Mouse (Mus musculus) MEL (cell line): Measurements from ENCODE around the gene Ptgdr2. TPM values are rescaled to one million over a fixed set of nuclear protein-coding genes. Genes with fewer than 3 reads are reported as not detected.

Experiments
- DNase-seq: peaks from one replicate; pipeline ENCODE4 v3.0.0; 2011; ENCODE audit warnings: low read depth, low spot score
- H3K27ac ChIP-seq: 2 replicates; pipeline ENCODE4 v1.5.1; 2012; ENCODE audit warnings: low read depth, mild to moderate bottlenecking, control low read depth, low read length, moderate library complexity; ENCODE audit not compliant: control insufficient read depth
- H3K27me3 ChIP-seq, 2 experiments: fragments of 150-350 bp in 1 of 2; sonication (generic) in 1 of 2; 2 replicates each; pipeline ENCODE4 v1.6.1; 2012; ENCODE audit warnings: low read length in 2 of 2, mild to moderate bottlenecking in 2 of 2, improper control_type of control experiment in 1 of 2, moderate library complexity in 1 of 2; ENCODE audit not compliant: insufficient read depth in 2 of 2, control insufficient read depth in 1 of 2
- H3K36me3 ChIP-seq, 2 experiments: 2 replicates each; pipeline ENCODE4 v1.6.1; 2012 to 2014; ENCODE audit warnings: low read length in 2 of 2, improper control_type of control experiment in 1 of 2, inconsistent platforms in 1 of 2, mild to moderate bottlenecking in 1 of 2; ENCODE audit not compliant: insufficient read depth in 2 of 2, control insufficient read depth in 1 of 2
- H3K4me1 ChIP-seq, 2 experiments: fragments of 150-350 bp in 1 of 2; sonication (generic) in 1 of 2; 2 replicates each; pipeline ENCODE4 v1.6.1; 2012; ENCODE audit warnings: low read length in 2 of 2, improper control_type of control experiment in 1 of 2, mild to moderate bottlenecking in 1 of 2; ENCODE audit not compliant: insufficient read depth in 2 of 2, control insufficient read depth in 1 of 2
- H3K4me3 ChIP-seq, 2 experiments: fragments of 150-350 bp in 1 of 2; sonication (generic) in 1 of 2; 2 replicates each; pipeline ENCODE4 v1.5.1; 2012; ENCODE audit warnings: low read depth in 2 of 2, low read length in 2 of 2, mild to moderate bottlenecking in 2 of 2, moderate library complexity in 2 of 2, control low read depth in 1 of 2, improper control_type of control experiment in 1 of 2; ENCODE audit not compliant: control insufficient read depth in 1 of 2, insufficient read depth in 1 of 2
- H3K79me2 ChIP-seq: 2 replicates; pipeline ENCODE4 v1.6.1; 2012; ENCODE audit warnings: mild to moderate bottlenecking, low read length, moderate library complexity; ENCODE audit not compliant: control insufficient read depth, poor library complexity, insufficient read depth
- H3K9ac ChIP-seq: 2 replicates; pipeline ENCODE4 v1.6.1; 2012; ENCODE audit warnings: low read depth, mild to moderate bottlenecking, control low read depth, low read length, moderate library complexity; ENCODE audit not compliant: control insufficient read depth, poor library complexity, severe bottlenecking
- H3K9me3 ChIP-seq: fragments of 150-350 bp; sonication (generic); replicated peaks from 2 replicates; pipeline ENCODE4 v1.6.1; 2012; ENCODE audit warnings: mild to moderate bottlenecking, low read length, improper control_type of control experiment, moderate library complexity; ENCODE audit not compliant: insufficient read depth
- BHLHE40 ChIP-seq: IDR thresholded peaks from 2 replicates; pipeline ENCODE4 v1.6.1; 2012; ENCODE audit warnings: low read depth, mild to moderate bottlenecking, inconsistent platforms, low read length, improper control_type of control experiment, borderline replicate concordance
- CHD1 ChIP-seq: IDR thresholded peaks from 2 replicates; pipeline ENCODE4 v1.6.1; 2012; ENCODE audit warnings: low read depth, mild to moderate bottlenecking, inconsistent platforms, low read length, improper control_type of control experiment
- CHD2 ChIP-seq: IDR thresholded peaks from 2 replicates; pipeline ENCODE4 v1.6.1; 2011; ENCODE audit warnings: low read length, improper control_type of control experiment
- CTCF ChIP-seq, 3 experiments: IDR thresholded peaks in 2 of 3; conservative IDR thresholded peaks in 1 of 3; 2 replicates each; pipeline ENCODE4 v1.5.1; 2011 to 2012; ENCODE audit warnings: low read length in 3 of 3, low read depth in 2 of 3, mild to moderate bottlenecking in 2 of 3, improper control_type of control experiment in 1 of 3, inconsistent platforms in 1 of 3, mixed read lengths in 1 of 3, moderate library complexity in 1 of 3; ENCODE audit not compliant: control insufficient read depth in 1 of 3, insufficient read depth in 1 of 3, poor library complexity in 1 of 3, severe bottlenecking in 1 of 3
- E2F4 ChIP-seq: IDR thresholded peaks from 2 replicates; pipeline ENCODE4 v1.6.1; 2011; ENCODE audit warnings: low read depth, low read length, improper control_type of control experiment, borderline replicate concordance
- ELF1 ChIP-seq: IDR thresholded peaks from 2 replicates; pipeline ENCODE4 v1.6.1; 2014; ENCODE audit warnings: low read depth, mild to moderate bottlenecking, inconsistent platforms, low read length, improper control_type of control experiment, moderate library complexity
- EP300 ChIP-seq, 2 experiments: IDR thresholded peaks; 2 replicates each; pipeline ENCODE4 v1.6.1; 2011; ENCODE audit warnings: improper control_type of control experiment in 2 of 2, low read length in 2 of 2, low read depth in 1 of 2, mild to moderate bottlenecking in 1 of 2
- ETS1 ChIP-seq: IDR thresholded peaks from 2 replicates; pipeline ENCODE4 v1.6.1; 2012; ENCODE audit warnings: low read depth, mild to moderate bottlenecking, inconsistent platforms, low read length, improper control_type of control experiment, moderate library complexity
- GABPA ChIP-seq: IDR thresholded peaks from 2 replicates; pipeline ENCODE4 v1.6.1; 2012; ENCODE audit warnings: low read depth, mild to moderate bottlenecking, inconsistent platforms, low read length, improper control_type of control experiment, moderate library complexity
- GATA1 ChIP-seq: IDR thresholded peaks from 2 replicates; pipeline ENCODE4 v1.6.1; 2011; ENCODE audit warnings: low read depth, low read length, improper control_type of control experiment
- HCFC1 ChIP-seq: IDR thresholded peaks from 2 replicates; pipeline ENCODE4 v1.6.1; 2012; ENCODE audit warnings: low read depth, mild to moderate bottlenecking, inconsistent platforms, low read length, improper control_type of control experiment, moderate library complexity
- JUND ChIP-seq: IDR thresholded peaks from 2 replicates; pipeline ENCODE4 v1.6.1; 2011; ENCODE audit warnings: low read depth, mild to moderate bottlenecking, improper control_type of control experiment, low read length
- KAT2A ChIP-seq: conservative IDR thresholded peaks from 2 replicates; pipeline ENCODE4 v1.6.1; 2012; ENCODE audit warnings: low read depth, low read length, improper control_type of control experiment, inconsistent platforms
- MAFK ChIP-seq: IDR thresholded peaks from 2 replicates; pipeline ENCODE4 v1.6.1; 2011; ENCODE audit warnings: low read depth, mild to moderate bottlenecking, low read length, improper control_type of control experiment, borderline replicate concordance
- MAX ChIP-seq: IDR thresholded peaks from 2 replicates; pipeline ENCODE4 v1.6.1; 2011; ENCODE audit warnings: low read length, improper control_type of control experiment
- MAZ ChIP-seq: IDR thresholded peaks from 2 replicates; pipeline ENCODE4 v1.6.1; 2012; ENCODE audit warnings: low read depth, mild to moderate bottlenecking, inconsistent platforms, low read length, improper control_type of control experiment
- MEF2A ChIP-seq: IDR thresholded peaks from 2 replicates; pipeline ENCODE4 v1.6.1; 2014; ENCODE audit warnings: low read depth, mild to moderate bottlenecking, inconsistent platforms, low read length, improper control_type of control experiment; ENCODE audit not compliant: poor library complexity, insufficient replicate concordance, severe bottlenecking; ENCODE audit errors: extremely low read depth
- MYB ChIP-seq: IDR thresholded peaks from 2 replicates; pipeline ENCODE4 v1.6.1; 2011; ENCODE audit warnings: mild to moderate bottlenecking, low read depth, low read length, improper control_type of control experiment
- NELFE ChIP-seq: IDR thresholded peaks from 2 replicates; pipeline ENCODE4 v1.6.1; 2011; ENCODE audit warnings: low read depth, low read length, improper control_type of control experiment
- NRF1 ChIP-seq: IDR thresholded peaks from 2 replicates; pipeline ENCODE4 v1.6.1; 2014; ENCODE audit warnings: low read depth, mild to moderate bottlenecking, inconsistent platforms, low read length, improper control_type of control experiment, moderate library complexity; ENCODE audit not compliant: poor library complexity, insufficient read depth, severe bottlenecking
- POLR2A ChIP-seq, 2 experiments: IDR thresholded peaks; 2 replicates each; pipeline ENCODE4 v1.6.1; 2011 to 2012; ENCODE audit warnings: low read length in 2 of 2, mild to moderate bottlenecking in 2 of 2, control low read depth in 1 of 2, improper control_type of control experiment in 1 of 2, low read depth in 1 of 2, moderate library complexity in 1 of 2; ENCODE audit not compliant: control insufficient read depth in 1 of 2, insufficient read depth in 1 of 2, poor library complexity in 1 of 2
- POLR2AphosphoS2 ChIP-seq: IDR thresholded peaks from 2 replicates; pipeline ENCODE4 v1.6.1; 2011; ENCODE audit warnings: low read length, improper control_type of control experiment
- POLR2AphosphoS5 ChIP-seq: IDR thresholded peaks from 2 replicates; pipeline ENCODE4 v1.6.1; 2012; ENCODE audit warnings: low read depth, borderline replicate concordance, mild to moderate bottlenecking, inconsistent platforms, low read length, moderate library complexity, mixed read lengths
- RAD21 ChIP-seq: IDR thresholded peaks from 2 replicates; pipeline ENCODE4 v1.6.1; 2011; ENCODE audit warnings: mild to moderate bottlenecking, low read depth, low read length, improper control_type of control experiment
- RCOR1 ChIP-seq: IDR thresholded peaks from 2 replicates; pipeline ENCODE4 v1.6.1; 2012; ENCODE audit warnings: low read depth, mild to moderate bottlenecking, inconsistent platforms, low read length, improper control_type of control experiment
- SIN3A ChIP-seq: IDR thresholded peaks from 2 replicates; pipeline ENCODE4 v1.6.1; 2012; ENCODE audit warnings: low read length, improper control_type of control experiment, inconsistent platforms
- SMC3 ChIP-seq: IDR thresholded peaks from 2 replicates; pipeline ENCODE4 v1.6.1; 2011; ENCODE audit warnings: low read depth, low read length, improper control_type of control experiment
- TAL1 ChIP-seq: IDR thresholded peaks from 2 replicates; pipeline ENCODE4 v1.6.1; 2012; ENCODE audit warnings: mild to moderate bottlenecking, inconsistent platforms, low read length, moderate library complexity, mixed read lengths
- TBP ChIP-seq: IDR thresholded peaks from 2 replicates; pipeline ENCODE4 v1.8.0; 2011; ENCODE audit warnings: low read depth, low read length, improper control_type of control experiment
- TCF12 ChIP-seq: IDR thresholded peaks from 2 replicates; pipeline ENCODE4 v1.6.1; 2014; ENCODE audit warnings: low read depth, mild to moderate bottlenecking, inconsistent platforms, low read length, improper control_type of control experiment, moderate library complexity
- UBTF ChIP-seq: IDR thresholded peaks from 2 replicates; pipeline ENCODE4 v1.6.1; 2012; ENCODE audit warnings: low read depth, mild to moderate bottlenecking, inconsistent platforms, low read length, improper control_type of control experiment, moderate library complexity, borderline replicate concordance; ENCODE audit not compliant: insufficient read depth
- USF1 ChIP-seq: IDR thresholded peaks from 2 replicates; pipeline ENCODE4 v1.6.1; 2014; ENCODE audit warnings: low read depth, mild to moderate bottlenecking, inconsistent platforms, low read length, improper control_type of control experiment, moderate library complexity
- USF2 ChIP-seq, 2 experiments: IDR thresholded peaks; 2 replicates each; pipeline ENCODE4 v1.6.1; 2011 to 2012; ENCODE audit warnings: improper control_type of control experiment in 2 of 2, low read length in 2 of 2, borderline replicate concordance in 1 of 2, inconsistent platforms in 1 of 2, low read depth in 1 of 2, mild to moderate bottlenecking in 1 of 2; ENCODE audit not compliant: insufficient read depth in 1 of 2
- ZC3H11A ChIP-seq: IDR thresholded peaks from 2 replicates; pipeline ENCODE4 v1.6.1; 2012; ENCODE audit warnings: low read depth, mild to moderate bottlenecking, inconsistent platforms, low read length, improper control_type of control experiment
- ZKSCAN1 ChIP-seq: IDR thresholded peaks from 2 replicates; pipeline ENCODE4 v1.6.1; 2012; ENCODE audit warnings: low read depth, mild to moderate bottlenecking, inconsistent platforms, low read length, improper control_type of control experiment, moderate library complexity
- ZMIZ1 ChIP-seq: IDR thresholded peaks from 2 replicates; pipeline ENCODE4 v1.6.1; 2012; ENCODE audit warnings: low read depth, mild to moderate bottlenecking, inconsistent platforms, low read length, improper control_type of control experiment, moderate library complexity
- ZNF384 ChIP-seq: IDR thresholded peaks from 2 replicates; pipeline ENCODE4 v1.6.1; 2012; ENCODE audit warnings: low read depth, mild to moderate bottlenecking, inconsistent platforms, low read length, improper control_type of control experiment
- polyA plus RNA-seq, 2 experiments: library from polyadenylated mRNA; stranded (reverse) in 1 of 2; unstranded in 1 of 2; fragments of >175 nt in 1 of 2; fragments of >200 nt in 1 of 2; gene quantifications; 2 replicates each; pipeline versions ENCODE4 v1.2.1 to v1.2.4; 2012; ENCODE audit warnings: low replicate concordance in 2 of 2, low read depth in 1 of 2; ENCODE audit not compliant: insufficient read length in 2 of 2, insufficient read depth in 1 of 2, missing spikeins in 1 of 2
- total RNA-seq: library from RNA; depleted of rRNA; stranded (reverse); fragments of 300-350 nt; gene quantifications from 2 replicates; pipeline ENCODE4 v1.2.3, GENCODE M21; 2012

Gene Ptgdr2
- total and polyA plus RNA-seq, 3 experiments, result 0.31 to 0.46 TPM; not detected in 1

- Histone ChIP-seq H3K4me1 (peaks cover 0 to 7% of the 10 kb centered on the region in 2 experiments; a peak in 1 of 4 replicates), H3K4me3 (peak within 1 kb of the TSS; percentile 69 to 97), H3K9me3 (no peaks in the 10 kb centered on the region), H3K9ac (peak within 1 kb of the TSS; percentile 97), H3K27ac (peak within 1 kb of the TSS; percentile 78), H3K36me3 (peaks cover 2 to 13% of the 10 kb centered on the region in 2 experiments; a peak in 3 of 4 replicates), H3K27me3 (peaks cover 0 to 3% of the 10 kb centered on the region in 2 experiments; a peak in 3 of 4 replicates), H3K79me2 (peaks cover 35% of the 10 kb centered on the region)
- DNase-seq, result peak; percentile 98
- TF ChIP-seq CHD1 (no peak), CHD2 (no peak), NELFE (peak; percentile 94), ZMIZ1 (no peak), ZC3H11A (no peak), EP300 (IDR thresholded peaks at IDR 0.05; ENCODE audit: low read depth in 1 of 2, low read length in 2 of 2) (no peak), MAX (peak; percentile 87), ZKSCAN1 (peak; percentile 73; the same call in 1 of the 2 replicates), USF1 (no peak), HCFC1 (peak; percentile 99), MYB (no peak), TAL1 (no peak), ZNF384 (peak; percentile 100), JUND (no peak), SIN3A (peak; percentile 93), TBP (peak; percentile 55), ELF1 (peak; percentile 96), MAZ (no peak), ETS1 (no peak; the same call in 1 of the 2 replicates), E2F4 (peak; percentile 91), GABPA (no peak), RAD21 (no peak), POLR2AphosphoS5 (no peak), CTCF (IDR thresholded peaks at IDR 0.05 in 2 of 3, conservative IDR thresholded peaks at IDR 0.05 in 1 of 3; ENCODE audit: control insufficient read depth in 1 of 3, insufficient read depth in 1 of 3, low read depth in 2 of 3, low read length in 3 of 3, poor library complexity in 1 of 3, severe bottlenecking in 1 of 3) (no peak), KAT2A (peak; percentile 87), GATA1 (no peak), POLR2AphosphoS2 (peak; percentile 84), USF2 (IDR thresholded peaks at IDR 0.05; ENCODE audit: borderline replicate concordance in 1 of 2, insufficient read depth in 1 of 2, low read depth in 1 of 2, low read length in 2 of 2) (no peak), BHLHE40 (no peak), RCOR1 (no peak), UBTF (no peak), NRF1 (0 out of 2 replicates have a peak, but pooled peaks have one; percentile 4), SMC3 (no peak), TCF12 (0 out of 2 replicates have a peak, but pooled peaks have one; percentile 21), POLR2A (IDR thresholded peaks at IDR 0.05; ENCODE audit: control insufficient read depth in 1 of 2, insufficient read depth in 1 of 2, low read depth in 1 of 2, low read length in 2 of 2, poor library complexity in 1 of 2) (peak; percentile 96 to 97), MEF2A (no peak), MAFK (no peak)
Measured at GRCm38 (mm10) chr19:10895016-10895528, 41.9 kb upstream of the Ptgdr2 start, which contains the start of gene Prpf19. Gene Prpf19 (plus strand): TSS chr19:10895231.
